Mouse (Mus musculus) cortical plate, adult 2 months (tissue): ENCODE measurements around the gene Ube2v1.

ENCODE experiments used
- CTCF ChIP-seq: fragments of 200-500 bp; IDR thresholded peaks from 2 replicates; pipeline ENCODE4 v1.5.1; 2011; ENCODE audit warnings: mild to moderate bottlenecking, control low read depth, low read length; ENCODE audit not compliant: insufficient read depth; ENCODE audit errors: extremely low read depth
- POLR2A ChIP-seq: fragments of 200-500 bp; IDR thresholded peaks from 2 replicates; pipeline ENCODE4 v1.6.1; 2011; ENCODE audit warnings: mild to moderate bottlenecking, low read length, control low read depth; ENCODE audit not compliant: insufficient read depth; ENCODE audit errors: extremely low read depth

- TF ChIP-seq CTCF (no peak), POLR2A (no peak)
Observed at GRCm38 (mm10) chr2:167665972-167666713, 34.2 kb upstream of the Ube2v1 start.
